Mouse (Mus musculus) heart, postnatal 25 days (tissue): ENCODE data around the gene Angptl2. TPM values are rescaled to one million over a fixed set of nuclear protein-coding genes. Genes with fewer than 3 reads are reported as not detected.
"Not testable (repeated sequence)": the region's sequence is repeated elsewhere in the genome, so short reads cannot be mapped to it uniquely, and the experiment has no call there.

ENCODE experiments used
- DNase-seq: peaks from one replicate; pipeline ENCODE4 v3.0.0; 2022; ENCODE audit warnings: low spot score
- intact Hi-C: fragments of 180-260 bp; cut with DNase I; formaldehyde crosslinking; loops from one replicate; pipeline ENCODE4 v1.15.1; 2025
- total RNA-seq, 2 experiments: library from RNA; stranded (reverse); gene quantifications; 2 replicates each; pipeline ENCODE4 v1.2.3; 2021

Gene Angptl2
- total RNA-seq, 2 experiments from 2014 or later: 47.9 to 78.9 TPM

DNA sequence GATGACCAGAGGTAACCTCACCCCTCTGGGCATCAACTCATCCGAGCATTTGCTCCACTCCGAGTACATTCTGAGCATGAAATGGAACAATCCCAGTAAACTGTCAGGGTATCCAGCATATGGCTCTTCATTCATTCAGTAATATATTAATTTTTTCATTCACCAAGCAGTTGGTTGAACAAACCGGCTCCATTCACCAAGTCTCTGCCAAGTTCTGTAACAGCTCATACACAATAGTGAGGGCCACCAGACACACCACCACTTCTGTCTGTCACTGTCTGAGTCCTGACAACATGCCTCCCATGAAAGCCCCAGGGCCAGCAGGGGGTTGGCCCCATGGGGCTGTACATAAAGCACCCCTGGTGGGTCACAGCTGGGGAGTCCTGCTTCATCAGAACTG lies 25.9 kb upstream of the Angptl2 start:
- DNase-seq: no peak
- intact Hi-C loops: no loop called here

DNA sequence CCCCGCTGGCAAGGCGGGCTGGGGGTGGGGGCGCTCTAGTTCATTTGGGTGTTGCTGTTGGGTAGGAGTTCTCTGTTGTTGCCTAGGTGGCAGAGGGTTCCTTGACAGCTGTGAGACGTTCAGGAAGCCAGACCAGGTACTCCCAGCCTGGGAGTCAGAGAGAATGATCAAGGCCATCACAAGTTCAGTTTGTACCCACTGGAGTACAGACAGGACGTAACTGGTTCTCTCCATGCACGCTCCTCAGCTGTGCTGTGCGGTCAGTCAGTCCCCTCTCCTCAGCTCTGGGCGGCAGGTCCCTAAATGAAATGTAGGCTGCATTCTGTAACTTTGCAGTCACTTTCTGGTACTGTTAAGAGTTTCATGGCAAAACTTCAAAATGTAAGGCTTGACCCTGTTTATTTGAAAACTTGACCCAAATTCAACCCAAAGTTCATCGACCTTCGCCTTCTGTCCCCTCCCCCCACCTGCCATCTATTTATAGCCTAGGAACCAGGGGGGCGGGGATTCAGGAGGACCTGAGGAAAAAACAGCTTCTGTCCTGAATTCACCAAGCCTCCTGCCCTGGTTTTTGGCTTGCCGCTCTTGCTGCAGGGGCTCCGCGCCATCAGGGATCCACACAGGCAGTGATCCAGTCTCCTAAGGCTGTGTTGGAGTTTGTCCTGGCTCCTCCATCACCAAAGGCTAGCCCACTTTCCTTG lies 15.4 kb upstream of the Angptl2 start:
- no peak for DNase-seq
- intact Hi-C loops: no loop called here

DNA sequence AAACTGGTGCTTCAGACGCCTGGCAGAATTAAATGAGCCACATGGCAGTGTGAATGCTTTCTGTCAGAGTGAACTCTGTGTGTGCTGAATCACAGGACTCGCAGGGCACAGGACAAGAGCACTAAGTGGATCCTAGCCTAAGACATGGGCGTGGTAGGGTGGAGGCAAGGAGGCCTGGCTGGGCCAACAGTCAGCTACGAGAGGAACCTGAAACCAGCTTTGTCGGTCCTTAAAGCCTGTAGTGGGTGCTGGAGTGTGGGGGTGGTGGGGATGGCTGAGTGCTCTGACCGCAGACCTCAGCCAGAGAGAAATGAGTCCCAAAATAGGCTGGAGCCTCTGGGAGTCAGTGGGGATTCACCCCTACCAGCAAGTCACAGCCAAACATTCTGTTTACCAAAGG lies 12.6 kb upstream of the Angptl2 start:
- no peak for DNase-seq
- intact Hi-C loops: no loop called here

DNA sequence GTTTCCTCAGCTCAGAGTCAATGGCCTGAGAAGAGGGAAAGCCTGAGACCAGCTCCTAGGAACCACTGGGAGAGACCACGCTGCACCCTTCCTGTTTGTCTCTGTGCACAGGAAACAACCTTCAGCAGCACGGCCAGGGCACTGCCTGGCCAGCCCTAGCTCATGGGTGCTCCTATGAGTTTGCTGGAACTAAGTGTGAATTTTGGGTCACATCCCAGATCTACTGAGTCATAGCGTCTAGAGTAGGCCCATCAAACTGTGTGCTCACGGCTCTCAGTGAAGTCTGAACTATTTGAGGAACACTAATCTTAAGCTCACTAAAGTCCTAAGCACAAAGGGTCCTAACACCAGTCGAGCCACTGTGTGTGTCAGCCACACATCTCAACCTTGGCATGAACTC lies 10.9 kb upstream of the Angptl2 start:
- DNase-seq: no peak
- intact Hi-C loops: no loop called here

DNA sequence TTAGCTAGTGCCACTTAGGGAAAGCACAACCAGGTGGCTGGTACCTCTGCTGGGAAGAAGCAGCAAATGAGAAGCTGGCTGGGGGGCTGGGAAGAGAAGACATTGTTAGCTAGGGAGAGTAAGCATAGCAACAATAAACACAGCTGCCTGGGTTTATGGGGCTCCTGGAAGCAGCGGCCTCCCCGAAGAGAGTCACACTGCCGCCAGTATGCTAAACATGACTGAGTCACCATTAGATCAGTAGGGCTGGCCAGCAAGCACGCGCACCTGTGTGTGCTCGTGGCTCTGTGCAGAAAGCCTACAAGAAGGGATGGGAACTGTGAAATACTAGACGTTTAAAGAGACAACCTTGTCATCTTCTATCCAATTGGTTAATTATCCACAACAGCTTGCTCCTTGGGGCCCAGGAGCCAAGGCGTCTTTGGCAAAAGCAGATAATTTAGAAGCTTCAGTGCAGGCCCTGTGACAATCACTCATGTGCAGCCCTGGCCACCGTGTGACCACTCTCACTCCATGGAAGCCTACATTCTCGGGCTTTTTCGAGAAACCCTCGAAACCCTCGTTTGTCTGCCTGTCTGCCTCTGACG lies 9.8 kb upstream of the Angptl2 start:
- intact Hi-C loops: no loop called here
- no peak for DNase-seq

DNA sequence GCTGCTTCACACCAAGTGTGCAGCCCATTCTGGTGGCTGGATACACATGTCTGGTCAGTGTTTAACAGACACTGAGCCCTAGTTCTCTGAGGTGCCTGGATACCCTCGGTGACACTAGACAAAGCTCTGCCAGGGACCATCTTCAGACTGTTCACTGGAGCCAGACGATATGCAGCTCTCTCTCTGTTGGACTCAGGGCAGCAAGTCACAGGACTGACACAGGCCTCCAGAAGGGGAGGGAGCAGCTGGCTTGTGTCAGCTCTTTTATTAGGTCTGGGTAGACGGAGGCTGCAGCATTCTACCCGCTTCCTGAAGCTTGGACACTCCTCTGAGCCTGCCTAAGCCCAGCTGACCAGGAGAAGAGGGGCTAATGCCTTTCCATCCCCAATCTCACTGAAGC lies 8.8 kb upstream of the Angptl2 start:
- DNase-seq: peak; percentile 36
- intact Hi-C loops: no loop called here

DNA sequence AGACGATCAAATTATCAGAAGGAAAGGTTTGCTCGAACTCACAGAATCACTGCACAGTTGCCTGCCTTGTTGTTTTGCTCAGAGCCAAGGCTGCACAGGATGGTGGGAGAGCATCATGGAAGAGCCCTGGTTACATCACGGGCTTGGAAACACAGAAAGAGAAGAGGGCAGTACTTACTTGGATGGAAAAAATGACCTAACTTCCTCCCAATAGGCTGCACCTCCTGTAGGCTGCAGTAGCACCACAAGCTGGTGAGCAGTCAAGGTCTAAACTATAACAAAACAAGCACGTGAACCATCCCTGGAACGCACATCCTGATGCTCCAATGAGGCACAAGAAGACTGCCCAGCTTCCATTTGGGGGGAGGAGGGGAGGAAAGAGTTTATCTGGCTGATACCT lies 7.7 kb upstream of the Angptl2 start:
- intact Hi-C loops: no loop called here
- no peak for DNase-seq

DNA sequence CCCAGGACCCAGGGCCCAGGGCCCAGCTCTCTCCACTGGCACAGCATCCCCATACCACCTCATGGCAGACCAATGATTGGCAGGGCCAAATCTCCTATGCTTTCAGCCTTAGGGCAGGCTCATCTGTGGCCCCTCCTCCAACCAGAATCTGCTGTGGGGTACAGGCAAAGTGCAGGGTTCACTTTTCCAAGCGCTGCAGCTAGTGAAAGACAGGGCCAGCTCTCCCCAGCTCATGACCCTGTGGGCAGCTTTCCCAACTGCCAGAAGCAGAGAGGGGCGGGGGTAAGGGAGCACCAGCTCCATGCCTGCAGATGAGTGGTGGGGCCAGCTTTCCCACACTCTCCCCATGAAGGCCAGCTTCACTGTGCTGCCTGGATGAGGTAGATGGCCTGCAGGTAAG lies 5.0 kb upstream of the Angptl2 start:
- no peak for DNase-seq
- intact Hi-C loops: no loop called here

DNA sequence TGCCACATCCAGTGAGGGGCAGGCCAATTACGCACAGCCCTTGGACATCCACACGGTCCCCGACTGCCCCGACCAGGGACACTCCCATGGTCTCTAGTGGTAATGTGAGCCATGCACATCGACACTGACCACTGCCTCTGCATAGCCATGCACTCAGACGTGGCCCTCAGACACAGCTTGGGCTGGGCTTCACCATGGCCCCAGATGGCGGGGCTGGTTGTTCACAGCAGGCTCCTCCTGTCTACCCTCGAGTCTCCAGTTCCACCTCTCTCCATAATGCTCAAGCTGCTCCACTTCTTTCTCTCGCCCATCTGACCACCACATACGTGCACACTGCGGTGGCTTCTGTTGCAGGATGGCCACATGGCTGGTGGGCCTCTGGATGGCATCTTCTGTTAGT lies 4.6 kb upstream of the Angptl2 start:
- intact Hi-C loops: not testable (repeated sequence)

DNA sequence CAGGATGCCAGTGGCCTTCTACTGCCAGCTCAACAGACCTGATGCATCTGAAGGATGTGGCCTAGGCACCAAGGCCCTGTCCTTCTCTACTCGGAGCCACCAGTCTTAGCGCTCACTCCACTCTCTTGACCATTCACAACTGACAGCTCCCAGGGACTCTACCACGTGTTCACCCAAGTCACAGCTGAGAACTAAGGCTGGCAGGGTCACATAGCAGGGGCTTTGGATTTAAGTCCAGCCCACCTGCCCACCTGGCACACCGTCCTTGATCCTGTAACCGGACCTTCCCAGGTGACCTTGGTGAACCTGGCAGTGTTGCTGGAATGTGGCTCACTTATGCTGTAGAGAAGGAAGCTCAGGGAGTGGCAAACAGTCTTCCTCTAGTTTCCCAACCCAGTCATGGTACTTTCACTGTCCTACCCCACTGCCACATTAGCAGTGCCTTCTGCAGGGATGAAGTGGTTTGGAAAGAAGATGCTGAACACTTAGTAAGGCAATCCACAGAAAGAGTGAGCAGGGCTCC lies 631 bp upstream of the Angptl2 start:
- DNase-seq: no peak
- intact Hi-C loops: loop anchor here (5.0 kb wide), 3 partner anchors 57 to 102 kb away; no protein-coding TSS in a partner anchor

More for the DNA sequence above, 4.6 kb upstream of the Angptl2 start:
- DNase-seq: not testable (repeated sequence)

DNA sequence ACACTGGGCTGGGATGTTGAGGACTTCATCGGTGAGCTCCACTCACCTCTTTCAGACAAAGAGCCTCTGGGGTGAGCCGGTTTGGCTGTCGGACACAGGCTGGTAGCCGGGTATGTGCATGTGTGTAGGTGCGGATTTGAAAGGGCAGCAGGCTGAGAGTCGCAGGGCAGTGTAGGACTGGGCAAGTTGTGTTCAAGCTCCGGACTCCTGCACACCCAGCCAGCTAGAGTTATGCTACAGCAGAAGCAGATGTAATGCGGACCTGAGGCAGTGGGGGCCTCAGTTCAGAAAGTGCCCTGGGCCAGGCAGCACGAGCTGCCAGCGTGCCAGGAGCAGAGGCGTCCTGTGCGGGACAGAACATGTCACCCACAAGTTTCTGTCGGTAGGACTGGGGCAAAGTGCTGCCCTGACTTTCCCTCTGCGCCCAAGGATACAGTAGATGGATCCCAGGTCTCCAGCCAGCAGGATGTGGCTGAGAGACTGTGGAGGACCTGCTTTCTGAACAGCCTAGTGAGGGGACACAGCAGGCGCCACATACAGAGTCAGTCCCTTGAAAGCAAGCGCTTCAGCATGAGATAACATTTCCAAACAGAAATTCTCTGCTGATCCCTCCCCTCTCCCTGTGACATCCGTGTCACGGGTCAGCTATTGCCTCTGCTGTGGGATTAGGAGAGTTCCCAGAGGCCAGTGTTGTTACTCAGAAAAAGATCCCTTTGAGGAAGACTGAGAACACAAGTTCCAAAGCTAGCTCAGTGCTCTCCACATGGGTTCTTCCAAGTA lies 966 bp downstream of the Angptl2 start:
- DNase-seq: no peak
- intact Hi-C loops: loop anchor here (5.0 kb wide), 3 partner anchors 55 to 100 kb away; no protein-coding TSS in a partner anchor

DNA sequence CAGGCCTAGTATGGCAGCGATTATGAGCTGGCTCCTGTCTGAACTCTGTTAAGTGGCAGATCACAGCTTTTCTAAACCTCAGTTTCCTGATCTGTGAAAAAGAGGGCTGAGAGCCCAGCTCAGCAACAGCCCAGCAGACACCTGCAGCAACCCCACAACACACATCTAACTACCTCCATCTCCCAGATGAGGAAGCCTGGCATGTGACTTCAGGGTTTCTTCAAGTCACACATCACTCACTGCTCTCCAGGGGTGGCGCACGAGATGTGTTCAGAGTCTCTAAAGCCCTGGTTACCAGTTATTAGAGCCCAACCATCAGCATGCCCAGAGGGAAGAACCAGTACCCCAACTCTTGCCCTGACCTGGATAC lies 1.5 kb downstream of the Angptl2 start:
- no peak for DNase-seq
- intact Hi-C loops: loop anchor here (5.0 kb wide), 3 partner anchors 55 to 100 kb away; no protein-coding TSS in a partner anchor

DNA sequence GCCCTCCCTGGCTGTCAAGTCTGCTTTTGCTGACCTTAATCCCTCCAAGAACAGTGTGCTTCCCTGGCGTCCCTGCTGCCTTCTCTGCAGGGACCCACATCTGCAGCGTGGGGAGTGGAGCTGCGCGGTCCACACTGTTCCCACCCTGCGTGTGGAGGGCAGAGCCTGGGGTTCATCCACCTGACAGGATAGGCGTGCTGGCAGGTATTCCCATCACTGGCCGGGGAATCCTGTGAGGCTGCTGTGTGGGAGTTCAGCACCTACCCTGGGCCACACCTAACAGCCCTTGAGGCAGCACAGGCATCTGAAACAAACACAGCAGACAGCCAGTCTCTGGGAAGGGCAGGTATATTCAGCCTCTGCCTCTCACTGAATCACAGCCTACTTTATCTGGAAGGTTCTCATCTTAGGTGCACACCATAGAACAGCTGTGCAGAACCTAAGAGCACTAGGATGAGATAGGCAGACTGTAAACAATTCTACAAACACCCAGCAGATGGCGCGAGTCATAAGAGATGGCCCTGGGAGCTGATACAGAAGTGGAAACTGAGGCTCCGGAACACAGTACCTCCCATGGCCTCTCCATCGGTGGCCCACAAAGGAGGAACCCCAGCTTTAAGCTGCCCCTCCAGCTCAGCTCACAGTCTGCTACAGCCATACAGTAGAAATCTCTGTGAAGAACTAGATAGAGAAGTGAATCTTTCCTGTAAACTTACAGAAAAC lies 3.2 kb downstream of the Angptl2 start:
- intact Hi-C loops: loop anchor here (2.0 to 5.0 kb wide), 4 partner anchors 53 to 130 kb away; no protein-coding TSS in a partner anchor
- no peak for DNase-seq

DNA sequence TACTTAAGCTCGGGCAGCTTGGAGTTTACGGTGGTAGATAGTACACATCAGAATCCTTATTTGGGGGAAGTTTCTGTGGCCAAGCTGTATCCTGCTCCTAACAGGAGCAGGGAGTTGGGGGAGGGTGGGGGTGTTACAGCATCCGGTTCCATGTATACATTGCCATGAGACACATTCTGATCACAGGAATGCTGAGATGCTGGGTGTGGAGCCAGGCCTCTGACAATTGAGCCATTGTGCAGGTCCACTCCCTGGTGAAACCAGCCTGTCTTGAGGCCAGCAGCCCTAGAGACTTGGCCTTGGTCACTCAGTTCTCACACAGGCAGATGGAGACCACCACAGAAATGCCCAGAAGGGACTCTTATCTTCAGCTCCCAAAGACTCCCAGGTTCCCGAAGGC lies 3.8 kb downstream of the Angptl2 start:
- intact Hi-C loops: loop anchor here (2.0 to 5.0 kb wide), 4 partner anchors 53 to 129 kb away; no protein-coding TSS in a partner anchor
- DNase-seq: no peak

DNA sequence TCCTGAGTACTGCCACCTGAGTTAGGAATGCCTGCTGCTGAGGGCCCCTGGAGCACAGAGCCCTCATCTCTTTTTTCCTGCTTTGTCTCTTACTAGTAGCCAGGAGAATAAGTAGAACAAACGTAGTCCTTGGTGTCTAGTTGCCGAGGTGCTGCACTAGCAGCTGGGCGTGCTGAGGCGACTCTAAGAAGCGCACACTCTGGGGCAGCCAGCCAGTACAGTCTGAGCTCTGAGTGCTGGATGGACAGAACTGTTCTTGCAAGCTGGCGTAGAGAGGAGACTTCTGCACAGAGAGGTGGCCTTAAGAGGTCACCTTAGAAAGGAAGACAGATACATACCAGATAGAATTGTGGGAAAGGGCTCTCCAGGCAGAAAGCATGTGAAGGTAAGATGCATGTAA lies 4.4 kb downstream of the Angptl2 start:
- intact Hi-C loops: no loop called here
- no peak for DNase-seq

DNA sequence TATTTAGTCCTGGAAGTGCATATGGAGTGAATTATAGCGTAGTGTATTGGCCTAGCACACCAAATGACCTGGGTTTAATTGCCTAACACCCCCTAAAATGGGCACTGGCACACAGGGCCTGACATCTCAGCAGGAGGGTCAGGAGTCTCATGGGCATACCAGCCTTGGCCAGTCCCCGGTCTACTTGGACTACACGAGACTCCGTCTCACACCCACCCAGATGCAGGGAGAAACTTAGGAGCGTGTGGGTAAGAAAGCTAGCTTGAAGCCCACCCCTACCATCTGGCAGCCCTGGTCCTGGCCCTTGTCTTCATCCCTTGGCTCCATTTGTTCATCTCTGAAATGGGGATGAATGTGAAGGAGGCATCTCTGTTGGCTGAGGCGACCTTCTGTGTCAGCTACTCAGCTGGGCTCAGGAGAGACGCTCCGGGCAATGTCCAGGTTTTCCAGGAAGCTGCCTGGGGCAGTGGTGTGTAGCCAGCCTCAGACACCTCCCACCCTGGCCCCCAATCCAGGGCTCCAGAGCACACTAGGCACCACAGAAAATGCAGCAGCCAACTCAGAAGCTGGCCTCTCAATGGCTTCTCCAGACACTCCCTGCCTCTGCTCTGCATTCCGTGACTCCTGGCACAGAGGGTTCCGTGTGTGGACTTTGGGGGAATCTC lies 4.9 kb downstream of the Angptl2 start:
- intact Hi-C loops: no loop called here
- DNase-seq: no peak

DNA sequence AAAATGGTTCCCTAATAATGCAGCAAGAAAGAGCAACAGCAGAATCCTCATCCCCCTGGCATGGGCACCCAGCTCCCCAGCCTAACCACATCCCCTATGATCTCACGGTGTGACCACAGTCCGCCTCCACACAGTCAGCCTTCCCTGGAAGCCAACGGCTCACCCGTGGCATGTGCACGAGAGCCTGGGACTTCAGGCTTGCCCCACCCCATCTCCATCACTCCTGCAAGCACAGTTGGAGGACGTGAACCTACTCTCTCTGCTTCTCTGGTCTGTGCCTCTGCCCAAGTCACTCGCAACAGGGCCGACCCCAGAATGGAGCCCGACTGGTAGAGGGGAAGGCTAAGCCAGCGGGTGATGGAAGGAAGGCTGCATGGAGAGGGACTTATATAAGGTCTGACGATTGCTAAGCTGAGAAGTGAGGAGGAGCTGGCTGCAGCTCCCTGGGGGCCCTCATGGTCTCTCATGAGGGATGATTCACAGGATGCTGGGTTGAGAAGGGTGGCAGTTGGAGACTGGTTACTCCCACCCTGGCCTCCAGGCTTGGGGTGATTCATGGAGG lies 5.6 kb downstream of the Angptl2 start:
- DNase-seq: no peak
- intact Hi-C loops: no loop called here

DNA sequence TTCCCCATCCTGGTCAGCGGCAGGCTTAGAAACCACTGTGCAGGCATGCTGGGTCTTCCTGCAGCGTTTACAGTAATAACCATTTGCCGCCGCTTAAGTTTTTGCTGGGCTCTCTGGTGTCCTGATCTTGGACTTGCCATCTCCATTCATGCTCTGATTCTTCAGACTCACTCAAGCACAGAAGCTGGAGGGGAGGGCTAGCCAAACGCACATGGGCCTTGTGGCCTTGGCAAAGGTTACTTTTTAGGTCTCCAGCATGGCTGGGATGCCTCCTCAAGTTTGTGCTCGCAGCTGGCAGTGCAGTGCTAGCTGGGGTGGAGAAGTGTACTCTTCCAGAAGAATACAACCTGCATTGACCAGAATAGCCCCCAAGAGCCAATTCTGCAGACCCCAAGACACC lies 6.6 kb downstream of the Angptl2 start:
- DNase-seq: no peak
- intact Hi-C loops: no loop called here

DNA sequence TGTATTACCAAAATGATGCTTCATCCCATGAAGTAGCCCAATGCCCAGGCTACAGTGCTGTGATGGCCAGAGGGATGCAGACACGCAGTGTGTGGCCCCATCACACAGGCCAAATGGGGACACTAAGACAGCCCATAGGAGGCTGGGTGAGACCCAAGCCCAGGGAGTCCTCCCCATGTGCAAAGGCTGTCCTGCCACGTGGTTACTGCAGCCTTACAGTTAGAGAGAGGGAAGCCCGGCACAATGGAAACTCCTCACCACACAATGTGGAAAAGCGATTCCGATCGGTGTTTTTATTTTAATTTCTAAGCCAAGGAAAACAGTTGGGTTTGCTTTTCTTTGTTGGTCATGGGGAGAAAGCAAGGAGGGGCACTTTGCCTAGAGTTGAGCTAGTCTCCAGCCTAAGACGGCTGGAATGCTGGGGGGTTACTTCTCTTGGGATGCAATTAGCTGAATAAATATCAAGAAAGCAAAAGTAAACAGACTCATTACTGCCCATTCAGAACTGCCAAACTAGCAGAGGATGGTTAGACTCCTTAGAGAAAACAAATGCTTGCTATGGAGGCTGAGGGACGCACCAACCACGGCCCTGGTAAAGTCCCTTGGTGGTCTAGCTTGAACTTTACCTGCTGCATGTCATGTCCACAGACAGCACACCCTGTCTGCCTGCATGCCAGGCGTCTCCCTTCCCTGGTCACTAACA lies 7.9 kb downstream of the Angptl2 start:
- intact Hi-C loops: no loop called here
- no peak for DNase-seq
